Mouse (Mus musculus): ENCODE data around the gene Col26a1.

Gene Col26a1

GRCm38 (mm10) chr5:136880101-136880500, 2.9 kb downstream of the Col26a1 start:
- no peak for DNase-seq

GRCm38 (mm10) chr5:136874271-136874670, 8.7 kb downstream of the Col26a1 start:
- no peak for DNase-seq

- no peak for DNase-seq
These were observed 10.6 kb downstream of the Col26a1 start for GRCm38 (mm10) chr5:136872417-136872816.

- DNase-seq = no peak
These were observed 13.4 kb downstream of the Col26a1 start for GRCm38 (mm10) chr5:136869451-136870114.

GRCm38 (mm10) chr5:136867706-136868105, 15.3 kb downstream of the Col26a1 start:
- no peak for DNase-seq

GRCm38 (mm10) chr5:136863961-136864674, 18.9 kb downstream of the Col26a1 start:
- DNase-seq = no peak

- no peak for DNase-seq
These were observed 19.7 kb downstream of the Col26a1 start for GRCm38 (mm10) chr5:136863276-136863675.

- no peak for DNase-seq
These were observed 20.2 kb downstream of the Col26a1 start for GRCm38 (mm10) chr5:136862806-136863205.

GRCm38 (mm10) chr5:136861191-136861940, 21.6 kb downstream of the Col26a1 start:
- no peak for DNase-seq

GRCm38 (mm10) chr5:136850716-136851115, 32.3 kb downstream of the Col26a1 start:
- DNase-seq = no peak

- no peak for DNase-seq
These were observed 36.4 kb downstream of the Col26a1 start for GRCm38 (mm10) chr5:136846385-136847264.

GRCm38 (mm10) chr5:136843930-136844329, 39.1 kb downstream of the Col26a1 start:
- no peak for DNase-seq

GRCm38 (mm10) chr5:136840036-136840435, 43.0 kb downstream of the Col26a1 start:
- no peak for DNase-seq

GRCm38 (mm10) chr5:136833053-136833452, 50.0 kb downstream of the Col26a1 start:
- no peak for DNase-seq

- DNase-seq = no peak
These were observed 52.9 kb downstream of the Col26a1 start for GRCm38 (mm10) chr5:136830156-136830555.

- DNase-seq = no peak
These were observed 61.0 kb downstream of the Col26a1 start for GRCm38 (mm10) chr5:136821971-136822370.

- no peak for DNase-seq
These were observed 62.1 kb downstream of the Col26a1 start for GRCm38 (mm10) chr5:136820911-136821310.

GRCm38 (mm10) chr5:136819686-136820085, 63.3 kb downstream of the Col26a1 start:
- no peak for DNase-seq

GRCm38 (mm10) chr5:136810539-136811374, 72.3 kb downstream of the Col26a1 start:
- no peak for DNase-seq

- DNase-seq = no peak
These were observed 76.5 kb downstream of the Col26a1 start for GRCm38 (mm10) chr5:136806379-136807056.

- DNase-seq = no peak
These were observed 78.0 kb downstream of the Col26a1 start for GRCm38 (mm10) chr5:136805019-136805418.
